Mouse (Mus musculus) spleen, adult 18-20 months (tissue): Measurements from ENCODE around the gene Olfr668.
"Not testable (repeated sequence)": the region's sequence is repeated elsewhere in the genome, so short reads cannot be mapped to it uniquely, and the experiment has no call there.

Source experiments
- DNase-seq, 2 experiments: peaks; one replicate each; pipeline ENCODE4 v3.0.0; 2022; ENCODE audit warnings: mixed read lengths in 2 of 2

The Olfr668 gene

GRCm38 (mm10) chr7:104927957-104928356 is at the start of gene Olfr668:
Gene Olfr668, minus strand, starts transcription at chr7:104928057.
- no peak for DNase-seq

- DNase-seq, result not testable (repeated sequence)
Observed at GRCm38 (mm10) chr7:104972507-104972906, 44.6 kb upstream of the Olfr668 start.

GRCm38 (mm10) chr7:104962520-104962919 is 34.7 kb upstream of the Olfr668 start, which contains the start of gene Olfr670:
Gene Olfr670, minus strand, starts transcription at chr7:104962620.
- no peak for DNase-seq

GRCm38 (mm10) chr7:104950234-104950633 is 22.4 kb upstream of the Olfr668 start:
- not testable (repeated sequence) for DNase-seq

GRCm38 (mm10) chr7:104933940-104934339 is 6.1 kb upstream of the Olfr668 start, which contains the start of gene Olfr669:
Gene Olfr669, plus strand, starts transcription at chr7:104934240.
- DNase-seq, result no peak

- DNase-seq, result no peak
Observed at GRCm38 (mm10) chr7:104921382-104921781, 6.5 kb downstream of the Olfr668 start, which contains the start of gene Olfr667. Gene Olfr667, minus strand, starts transcription at chr7:104921482.

GRCm38 (mm10) chr7:104895852-104896251 is 32.0 kb downstream of the Olfr668 start, which contains the start of gene Olfr666:
Gene Olfr666, minus strand, starts transcription at chr7:104895952.
- no peak for DNase-seq

GRCm38 (mm10) chr7:104877731-104878130 is 50.1 kb downstream of the Olfr668 start, which contains the start of gene Olfr665:
Gene Olfr665, plus strand, starts transcription at chr7:104878031.
- no peak for DNase-seq
